9 mouse cellular contexts compared by ENCODE assay signal in genomic region chr9:42520587-42521084, GRCm38 (mm10). TPM values are rescaled to one million over a fixed set of nuclear protein-coding genes. Genes with fewer than 3 reads are reported as not detected.
DNase-seq lines count a peak whose midpoint lies in the region; ATAC-seq and TF ChIP-seq lines count a peak whose summit lies in the region.
"Had no signal": no experiment of that assay in that cellular context is flagged by ENCODE, and none has a peak within 500 bp of the region (broad histone marks: within the 10 kb centered on the region; RNA-seq: fewer than 3 reads in every experiment).

No protein-coding gene starts in this region.

- peak overlapping the region; percentile 46 for H3K4me3 ChIP-seq in heart, embryonic 13.5 days
- H3K4me3 ChIP-seq in kidney, postnatal 0 days (replicated peaks; ENCODE audit: low read depth, low read length), result peak overlapping the region; percentile 21; the same call in 1 of the 2 replicates
- H3K4me3 ChIP-seq in liver, adult 2 months (ENCODE audit: insufficient read depth, low read depth, low read length), result peak overlapping the region; percentile 26
- H3K4me3 ChIP-seq in neural tube, embryonic 11.5 days (ENCODE audit: low read depth, low read length), result peak overlapping the region; percentile 22

- H3K4me1 ChIP-seq in heart, embryonic 13.5 days, result peaks cover 8% of the 10 kb centered on the region
- H3K4me1 ChIP-seq in kidney, postnatal 0 days (replicated peaks; ENCODE audit: insufficient read depth, low read length), result no peaks in the 10 kb centered on the region
- no peaks in the 10 kb centered on the region for H3K4me1 ChIP-seq in liver, adult 2 months (ENCODE audit: control insufficient read depth, insufficient read depth, low read length)
- H3K4me1 ChIP-seq in neural tube, embryonic 11.5 days (ENCODE audit: control insufficient read depth, insufficient read depth, low read length), result peaks cover 6% of the 10 kb centered on the region; the same call in 1 of the 2 replicates

- H3K9ac ChIP-seq in heart, embryonic 13.5 days, result peak overlapping the region; percentile 73
- no peak overlapping the region for H3K9ac ChIP-seq in kidney, postnatal 0 days (ENCODE audit: low read depth, low read length)
- H3K9ac ChIP-seq in liver, adult 2 months (ENCODE audit: low read depth, low read length), result no peak overlapping the region
- H3K9ac ChIP-seq in neural tube, embryonic 11.5 days (ENCODE audit: low read length), result peak overlapping the region; percentile 37

- ATAC-seq in heart, embryonic 13.5 days (ENCODE audit: extremely low read depth, insufficient number of reproducible peaks, low FRiP score, low TSS enrichment), result no peak
- peak; percentile 43; the same call in 1 of the 2 replicates for ATAC-seq in kidney, postnatal 0 days (replicated peaks; ENCODE audit: low FRiP score, low read depth)
- ATAC-seq in neural tube, embryonic 11.5 days (ENCODE audit: insufficient read depth, low FRiP score, low TSS enrichment), result 0 out of 2 replicates have a peak, but pooled peaks have one; percentile 9

- H3K79me2 ChIP-seq in liver, adult 2 months (ENCODE audit: control insufficient read depth, insufficient read depth, low read length), result no peaks in the 10 kb centered on the region

- no peak for TF ChIP-seq POLR2A in liver, adult 2 months (IDR thresholded peaks at IDR 0.05; ENCODE audit: extremely low read depth, insufficient read depth, low read length)

- H3K36me3 ChIP-seq in heart, embryonic 13.5 days, result no peaks in the 10 kb centered on the region
- H3K36me3 ChIP-seq in kidney, postnatal 0 days (ENCODE audit: insufficient read depth, low read length), result no peaks in the 10 kb centered on the region
- H3K36me3 ChIP-seq in liver, adult 2 months (ENCODE audit: control insufficient read depth, insufficient read depth, low read length), result no peaks in the 10 kb centered on the region
- no peaks in the 10 kb centered on the region for H3K36me3 ChIP-seq in neural tube, embryonic 11.5 days (ENCODE audit: control insufficient read depth, insufficient read depth, low read length)
- H3K36me3 ChIP-seq: G1E had no signal

- DNase-seq in layer of hippocampus, adult 11-12 months (ENCODE audit: low spot score), result peak; percentile 53
- no peak for DNase-seq in layer of hippocampus, adult 9-10 months (ENCODE audit: low spot score)
- peak; percentile 57 for DNase-seq in embryo, embryonic 10 days (ENCODE audit: low spot score)
- peak; percentile 61 for DNase-seq in kidney, postnatal 0 days (ENCODE audit: low spot score)
- DNase-seq in liver, adult 2 months (ENCODE audit: extremely low read depth, low read depth, low spot score), result no peak
- peak; percentile 53 for DNase-seq in neural tube, embryonic 11.5 days (ENCODE audit: low spot score)
- peak; percentile 71 for DNase-seq in thymus, postnatal 25 days

- peak overlapping the region; percentile 75 for H3K4me2 ChIP-seq in heart, embryonic 13.5 days
- peak overlapping the region; percentile 49 for H3K4me2 ChIP-seq in kidney, postnatal 0 days (ENCODE audit: low read length)
- H3K4me2 ChIP-seq in neural tube, embryonic 11.5 days (ENCODE audit: low read depth), result peak overlapping the region; percentile 57

- H3K9me3 ChIP-seq in heart, embryonic 13.5 days, result no peaks in the 10 kb centered on the region
- no peaks in the 10 kb centered on the region for H3K9me3 ChIP-seq in kidney, postnatal 0 days (replicated peaks; ENCODE audit: low read length)
- H3K9me3 ChIP-seq in neural tube, embryonic 11.5 days (ENCODE audit: control insufficient read depth, low read length), result no peaks in the 10 kb centered on the region
- H3K9me3 ChIP-seq: G1E had no signal

- no peak for TF ChIP-seq CTCF in kidney, postnatal 0 days (IDR thresholded peaks at IDR 0.05; ENCODE audit: low read depth)
- no peak for TF ChIP-seq CTCF in liver, adult 2 months (IDR thresholded peaks at IDR 0.05; ENCODE audit: low read depth, low read length)

- 5% methylated on average over 36 of the region's 36 CpGs for WGBS in heart, embryonic 13.5 days
- 14% methylated on average over 36 of the region's 36 CpGs for WGBS in kidney, postnatal 0 days
- WGBS in liver, adult 2 months, result 54% methylated on average over 36 of the region's 36 CpGs
- whole genome bisulfite sequencing in neural tube, embryonic 11.5 days, result 4% methylated on average over 36 of the region's 36 CpGs

- H3K27ac ChIP-seq in heart, embryonic 13.5 days (replicated peaks), result no peak overlapping the region
- H3K27ac ChIP-seq in kidney, postnatal 0 days, result no peak overlapping the region
- H3K27ac ChIP-seq in liver, adult 2 months (replicated peaks; ENCODE audit: insufficient read depth, low read depth, low read length), result no peak overlapping the region
- no peak overlapping the region for H3K27ac ChIP-seq in neural tube, embryonic 11.5 days (ENCODE audit: low read depth, low read length)

- H3K27me3 ChIP-seq in heart, embryonic 13.5 days (replicated peaks), result peaks cover 87% of the 10 kb centered on the region
- H3K27me3 ChIP-seq in kidney, postnatal 0 days (ENCODE audit: insufficient read depth, low read length), result no peaks in the 10 kb centered on the region
- no peaks in the 10 kb centered on the region for H3K27me3 ChIP-seq in liver, adult 2 months (ENCODE audit: control insufficient read depth, insufficient read depth, low read length)
- no peaks in the 10 kb centered on the region for H3K27me3 ChIP-seq in neural tube, embryonic 11.5 days (ENCODE audit: control insufficient read depth, insufficient read depth, low read length)

RNA-seq across cellular contexts. Expression of gene Tbcel, which starts 13.0 kb away (rescaled TPM):
- 3.4 and 4.1 TPM in 2 replicates for polyA plus RNA-seq in heart, embryonic 13.5 days (2015; fragmentation: Nextera tagmentation; extraction: Ambion mirVana)
- 6.0 and 6.3 TPM in 2 replicates for polyA plus RNA-seq in kidney, postnatal 0 days (2015; fragmentation: Nextera tagmentation; extraction: Ambion mirVana)
- 28.6 and 34.3 TPM in 2 replicates for total RNA-seq in liver, adult 2 months (2014; rRNA removed)
- 22.2 and 24.4 TPM in 2 replicates for polyA plus RNA-seq in liver, adult 2 months (2012; rRNA removed)
- polyA plus RNA-seq in neural tube, embryonic 11.5 days (2014; fragmentation: Nextera tagmentation; extraction: Ambion mirVana), result 5.1 and 5.7 TPM in 2 replicates

Comparison
In these comparisons a context has a peak if more than half of its experiments do, and no peak if none do; other contexts are left out.
1. DNase-seq: peak in layer of hippocampus, adult 11-12 months (single experiment), embryo, embryonic 10 days (single experiment), kidney, postnatal 0 days (single experiment), neural tube, embryonic 11.5 days (single experiment) and thymus, postnatal 25 days (single experiment); none in layer of hippocampus, adult 9-10 months (single experiment) and liver, adult 2 months (single experiment).
2. H3K9ac ChIP-seq: peak in heart, embryonic 13.5 days (single experiment) and neural tube, embryonic 11.5 days (single experiment); none in kidney, postnatal 0 days (single experiment) and liver, adult 2 months (single experiment).
3. Peak in every context shown above with its lines, with median percentiles within 50 percentile points of each other: H3K4me2 ChIP-seq and H3K4me3 ChIP-seq.